Mouse (Mus musculus): ENCODE results near the gene Pir. TPM values are rescaled to one million over a fixed set of nuclear protein-coding genes. Genes with fewer than 3 reads are reported as not detected.
A peak's percentile ranks its signal among the peaks of the same experiment; 100 is the strongest.

Pir gene
- polyA plus RNA-seq, 1 experiment from 2014 or later = 12.3 TPM

- ATAC-seq (peak; percentile 95), DNase-seq (peak; percentile 21)
- Histone ChIP-seq H3K9me3 (ENCODE audit: low read length) (no peaks in the 10 kb centered on the region), H3K4me3 (ENCODE audit: low read depth, low read length) (no peak overlapping the region), H3K27me3 (ENCODE audit: insufficient read depth, low read length) (no peaks in the 10 kb centered on the region), H3K27ac (ENCODE audit: low read depth) (peak overlapping the region; percentile 70), H3K4me2 (ENCODE audit: low read depth, low read length) (no peak overlapping the region), H3K36me3 (replicated peaks; ENCODE audit: insufficient read depth, low read length) (no peaks in the 10 kb centered on the region), H3K9ac (replicated peaks) (no peak overlapping the region), H3K4me1 (ENCODE audit: insufficient read depth) (no peaks in the 10 kb centered on the region)
- TF ChIP-seq CTCF (IDR thresholded peaks at IDR 0.05; ENCODE audit: low read depth) (no peak), EP300 (IDR thresholded peaks at IDR 0.05; ENCODE audit: low read depth) (no peak)
- WGBS (ENCODE audit: insufficient replicate concordance) = 44% methylated on average over 7 of the region's 7 CpGs
These were observed 11.9 kb downstream of the Pir start for GRCm38 (mm10) chrX:164280918-164281647.

GRCm38 (mm10) chrX:164283808-164284207 is 14.6 kb downstream of the Pir start:
- no peaks in the 10 kb centered on the region for H3K9me3 ChIP-seq (ENCODE audit: low read length)
- 71% methylated on average over 4 of the region's 4 CpGs for WGBS (ENCODE audit: insufficient replicate concordance)
- no peaks in the 10 kb centered on the region for H3K36me3 ChIP-seq (replicated peaks; ENCODE audit: insufficient read depth, low read length)
- DNase-seq (no peak), ATAC-seq (no peak)
- TF ChIP-seq CTCF (IDR thresholded peaks at IDR 0.05; ENCODE audit: low read depth) = no peak
- no peaks in the 10 kb centered on the region for H3K4me1 ChIP-seq (ENCODE audit: insufficient read depth)
- H3K4me2 ChIP-seq (ENCODE audit: low read depth, low read length) = no peak overlapping the region
- H3K27ac ChIP-seq (ENCODE audit: low read depth) = no peak overlapping the region
- no peak overlapping the region for H3K4me3 ChIP-seq (ENCODE audit: low read depth, low read length)
- H3K27me3 ChIP-seq (ENCODE audit: insufficient read depth, low read length) = no peaks in the 10 kb centered on the region
- H3K9ac ChIP-seq (replicated peaks) = no peak overlapping the region

DNA sequence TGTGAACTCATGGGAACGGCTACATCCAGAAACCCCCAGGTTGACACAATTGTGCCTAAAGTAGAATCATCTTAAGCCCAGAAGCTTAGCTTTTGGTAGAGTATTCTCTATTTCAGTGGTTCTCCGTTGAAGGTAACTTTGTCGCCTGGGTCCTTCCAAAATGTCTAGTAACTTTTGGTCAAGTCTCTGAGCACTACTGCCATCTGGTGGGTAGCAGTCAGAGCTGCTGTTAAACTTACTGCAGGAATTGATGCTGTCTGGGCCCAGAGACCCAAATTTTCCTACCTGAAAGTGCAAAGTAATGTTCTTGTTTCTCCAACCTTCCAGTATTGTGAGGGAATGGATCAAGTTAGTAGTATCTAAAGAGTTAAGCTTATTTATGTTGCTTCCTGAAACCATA is 17.9 kb downstream of the Pir start:
- H3K36me3 ChIP-seq (replicated peaks; ENCODE audit: insufficient read depth, low read length) = no peaks in the 10 kb centered on the region
- ATAC-seq (no peak), DNase-seq (peak; percentile 19)
- H3K9ac ChIP-seq (replicated peaks) = no peak overlapping the region
- no peak overlapping the region for H3K4me3 ChIP-seq (ENCODE audit: low read depth, low read length)
- H3K4me2 ChIP-seq (ENCODE audit: low read depth, low read length) = no peak overlapping the region
- WGBS (ENCODE audit: insufficient replicate concordance) = 56% methylated on average over 3 of the region's 3 CpGs
- H3K9me3 ChIP-seq (ENCODE audit: low read length) = no peaks in the 10 kb centered on the region
- H3K27ac ChIP-seq (ENCODE audit: low read depth) = no peak overlapping the region
- no peaks in the 10 kb centered on the region for H3K27me3 ChIP-seq (ENCODE audit: insufficient read depth, low read length)
- no peak for TF ChIP-seq EP300 (IDR thresholded peaks at IDR 0.05; ENCODE audit: low read depth)
- TF ChIP-seq CTCF (IDR thresholded peaks at IDR 0.05; ENCODE audit: low read depth) = peak; percentile 73
- no peaks in the 10 kb centered on the region for H3K4me1 ChIP-seq (ENCODE audit: insufficient read depth)

- no peaks in the 10 kb centered on the region for H3K27me3 ChIP-seq (ENCODE audit: insufficient read depth, low read length)
- no peak overlapping the region for H3K9ac ChIP-seq (replicated peaks)
- H3K9me3 ChIP-seq (ENCODE audit: low read length) = no peaks in the 10 kb centered on the region
- no peaks in the 10 kb centered on the region for H3K36me3 ChIP-seq (replicated peaks; ENCODE audit: insufficient read depth, low read length)
- DNase-seq (no peak), ATAC-seq (no peak)
- H3K27ac ChIP-seq (ENCODE audit: low read depth) = no peak overlapping the region
- H3K4me1 ChIP-seq (ENCODE audit: insufficient read depth) = no peaks in the 10 kb centered on the region
- 45% methylated on average over 5 of the region's 5 CpGs for WGBS (ENCODE audit: insufficient replicate concordance)
- no peak overlapping the region for H3K4me2 ChIP-seq (ENCODE audit: low read depth, low read length)
- no peak overlapping the region for H3K4me3 ChIP-seq (ENCODE audit: low read depth, low read length)
- TF ChIP-seq EP300 (IDR thresholded peaks at IDR 0.05; ENCODE audit: low read depth) (no peak), CTCF (IDR thresholded peaks at IDR 0.05; ENCODE audit: low read depth) (no peak)
These were observed 22.0 kb downstream of the Pir start for GRCm38 (mm10) chrX:164291147-164291546.

DNA sequence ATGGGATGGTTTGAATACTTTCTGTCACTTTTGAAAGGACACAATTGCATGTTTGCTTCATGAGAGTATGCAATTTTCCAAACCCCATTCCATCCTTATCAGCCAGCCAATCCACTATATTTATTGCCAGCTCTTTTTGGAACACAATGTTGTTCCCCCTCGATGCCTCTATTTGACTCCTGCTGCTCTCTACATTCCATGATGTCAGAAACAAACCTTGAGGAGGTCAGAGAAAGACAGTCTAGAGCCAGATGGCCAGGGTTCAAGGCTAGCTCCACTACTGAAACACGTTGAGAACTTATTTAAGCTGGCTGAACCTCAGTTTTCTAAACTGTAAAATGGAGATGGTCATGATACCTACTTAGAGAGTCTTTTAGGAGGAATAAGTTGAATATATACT is 37.1 kb downstream of the Pir start:
- DNase-seq (no peak), ATAC-seq (no peak)
- H3K4me2 ChIP-seq (ENCODE audit: low read depth, low read length) = no peak overlapping the region
- H3K27me3 ChIP-seq (ENCODE audit: insufficient read depth, low read length) = no peaks in the 10 kb centered on the region
- WGBS (ENCODE audit: insufficient replicate concordance) = 67% methylated on average over 2 of the region's 2 CpGs
- no peak overlapping the region for H3K27ac ChIP-seq (ENCODE audit: low read depth)
- H3K9ac ChIP-seq (replicated peaks) = no peak overlapping the region
- no peaks in the 10 kb centered on the region for H3K4me1 ChIP-seq (ENCODE audit: insufficient read depth)
- H3K4me3 ChIP-seq (ENCODE audit: low read depth, low read length) = no peak overlapping the region
- H3K36me3 ChIP-seq (replicated peaks; ENCODE audit: insufficient read depth, low read length) = no peaks in the 10 kb centered on the region
- TF ChIP-seq EP300 (IDR thresholded peaks at IDR 0.05; ENCODE audit: low read depth) = no peak
- no peak for TF ChIP-seq CTCF (IDR thresholded peaks at IDR 0.05; ENCODE audit: low read depth)
- no peaks in the 10 kb centered on the region for H3K9me3 ChIP-seq (ENCODE audit: low read length)

GRCm38 (mm10) chrX:164313876-164314275 is 44.7 kb downstream of the Pir start:
- Histone ChIP-seq H3K4me2 (ENCODE audit: low read depth, low read length) (no peak overlapping the region), H3K36me3 (replicated peaks; ENCODE audit: insufficient read depth, low read length) (no peaks in the 10 kb centered on the region), H3K4me3 (ENCODE audit: low read depth, low read length) (no peak overlapping the region), H3K4me1 (ENCODE audit: insufficient read depth) (no peaks in the 10 kb centered on the region), H3K9me3 (ENCODE audit: low read length) (no peaks in the 10 kb centered on the region), H3K27ac (ENCODE audit: low read depth) (no peak overlapping the region), H3K27me3 (ENCODE audit: insufficient read depth, low read length) (no peaks in the 10 kb centered on the region), H3K9ac (replicated peaks) (no peak overlapping the region)
- DNase-seq (no peak), ATAC-seq (no peak)
- 55% methylated on average over 1 of the region's 1 CpGs for WGBS (ENCODE audit: insufficient replicate concordance)
- TF ChIP-seq EP300 (IDR thresholded peaks at IDR 0.05; ENCODE audit: low read depth) (no peak), CTCF (IDR thresholded peaks at IDR 0.05; ENCODE audit: low read depth) (no peak)

All from liver, postnatal 0 days (tissue).